Mouse (Mus musculus) T-helper 17 cell (primary cell): ENCODE measurements around the gene Pcx.

Experiments used
- in situ Hi-C, 2 experiments: fragments of 300-600 bp; cut with MboI, MseI; formaldehyde crosslinking; loops; 1 replicate in 1 of 2; 2 replicates in 1 of 2; pipeline ENCODE4 v1.15.1; 2025; ENCODE audit warnings: high pct_unique_total_duplicates in 2 of 2

The Pcx gene

DNA sequence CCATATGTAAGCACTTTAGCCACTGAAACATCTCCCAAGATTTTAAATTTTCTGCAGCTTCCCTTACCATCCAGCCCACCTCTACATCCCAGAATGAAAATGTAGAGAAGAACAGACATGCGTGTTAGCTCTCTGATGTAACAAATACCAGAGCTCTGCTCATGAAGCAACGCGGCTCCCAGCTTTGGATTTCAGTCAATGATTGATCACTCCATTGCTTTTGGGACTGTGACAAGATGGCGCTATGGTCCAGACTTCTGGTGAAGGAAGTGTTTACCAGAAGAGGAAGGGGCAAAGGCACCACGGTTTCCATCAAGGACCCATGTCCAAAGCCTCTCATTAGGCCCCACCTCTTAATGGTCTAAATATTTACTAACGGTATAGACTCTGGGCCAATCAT is 35.6 kb downstream of the Pcx start:
- in situ Hi-C loops = no loop called here

DNA sequence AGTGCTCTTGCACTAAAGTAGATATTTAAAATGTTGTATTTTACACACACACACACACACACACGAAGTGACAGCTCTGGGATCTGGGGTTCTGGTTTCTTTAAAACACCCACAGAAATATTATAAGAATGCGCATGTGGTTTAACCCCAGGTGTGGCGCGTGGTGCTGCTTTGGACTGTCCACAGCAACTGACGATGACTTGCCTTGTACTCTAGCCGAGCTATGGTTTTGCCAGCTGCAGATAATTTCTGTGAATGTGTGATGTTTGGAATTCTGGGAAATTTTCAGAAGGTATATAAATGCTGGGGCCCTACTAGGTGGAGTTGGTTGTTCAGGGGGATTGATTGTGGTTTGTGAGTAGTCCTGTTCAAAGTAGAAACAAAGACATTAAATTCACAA is 37.5 kb downstream of the Pcx start:
- in situ Hi-C loops = no loop called here

DNA sequence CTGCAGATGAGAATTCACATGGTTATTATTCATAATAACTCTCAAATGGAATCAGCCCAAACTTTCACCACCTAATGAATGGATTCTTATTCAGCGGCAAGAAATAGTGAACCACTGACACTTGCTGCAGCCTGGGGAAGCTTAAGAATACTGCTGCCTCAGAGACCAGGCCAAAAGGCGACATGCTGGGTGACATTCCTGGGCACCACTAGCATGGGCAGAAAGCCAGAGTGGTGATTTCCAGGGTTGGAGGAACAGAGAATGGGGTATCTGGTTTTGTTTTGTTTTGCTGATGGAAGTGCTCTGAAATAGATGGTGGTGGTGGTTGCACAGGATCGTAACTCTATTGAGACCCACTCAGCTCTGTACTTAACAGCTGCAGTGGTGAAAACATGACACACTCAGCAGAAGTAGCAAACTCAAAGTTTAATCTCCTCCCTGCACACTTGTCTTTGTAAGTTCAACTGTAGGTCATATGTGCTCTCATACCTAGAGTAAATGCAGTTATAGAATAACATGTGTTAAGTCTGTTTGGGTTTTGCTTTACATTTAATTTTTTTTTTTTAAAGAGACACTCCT is 38.1 kb downstream of the Pcx start:
- in situ Hi-C loops = no loop called here

DNA sequence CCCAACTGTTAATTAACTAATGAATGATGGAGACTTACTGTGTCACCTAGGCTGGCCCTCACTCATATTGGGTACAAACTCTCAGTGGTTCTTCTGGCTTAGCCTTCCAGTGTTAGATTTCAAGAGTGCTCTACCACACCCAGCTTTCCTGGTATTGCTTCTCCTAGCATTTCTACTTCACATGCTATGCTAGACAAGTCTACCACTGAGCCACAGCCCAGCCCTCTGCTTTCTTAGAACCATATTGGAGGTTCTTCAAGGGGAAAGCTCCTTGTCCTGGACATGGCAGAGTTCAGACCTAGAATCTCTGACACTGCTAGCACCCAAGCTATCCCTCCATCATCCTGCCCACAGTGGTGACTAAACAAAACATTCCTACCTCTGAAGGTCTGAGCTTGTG is 44.0 kb downstream of the Pcx start:
- in situ Hi-C loops = no loop called here

DNA sequence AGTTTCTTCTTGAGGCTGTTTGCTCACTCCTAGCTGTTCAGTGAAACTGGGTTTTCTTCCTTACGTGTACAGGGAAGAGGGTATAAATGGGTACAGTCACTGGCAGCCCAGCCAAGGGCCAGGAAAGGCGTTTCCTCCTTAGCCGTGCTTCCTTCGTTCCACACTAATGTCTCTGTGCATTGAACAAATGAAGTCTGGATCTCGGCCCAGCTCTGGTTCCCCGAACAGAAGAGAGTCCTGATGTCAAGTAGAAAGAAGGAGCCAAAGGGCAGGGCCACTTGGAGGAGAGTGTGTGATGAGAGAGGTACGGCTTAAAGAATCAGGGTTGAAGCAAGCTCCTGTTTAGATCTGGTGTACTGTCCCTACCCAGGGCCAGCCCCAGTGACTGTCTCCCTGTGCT is 44.8 kb downstream of the Pcx start:
- in situ Hi-C loops = no loop called here

DNA sequence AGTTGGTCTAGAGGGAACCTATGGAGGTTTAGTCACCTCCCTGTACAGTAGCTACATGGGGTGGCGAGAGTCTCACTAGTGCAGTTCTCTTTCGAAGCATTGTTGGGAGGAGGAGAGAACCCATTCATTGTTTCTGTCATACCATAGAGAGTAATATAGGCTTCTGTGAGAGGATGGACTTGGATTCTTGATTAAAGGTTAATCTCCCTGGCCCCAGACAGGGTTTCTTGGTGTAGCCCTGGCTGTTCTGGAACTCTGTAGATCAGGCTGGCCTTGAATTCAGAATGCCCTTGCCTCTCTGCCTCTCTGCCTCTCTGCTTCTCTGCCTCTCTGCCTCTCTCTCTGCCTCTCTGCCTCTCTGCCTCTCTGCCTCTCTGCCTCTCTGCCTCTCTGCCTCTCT is 46.5 kb downstream of the Pcx start:
- in situ Hi-C loops = no loop called here

DNA sequence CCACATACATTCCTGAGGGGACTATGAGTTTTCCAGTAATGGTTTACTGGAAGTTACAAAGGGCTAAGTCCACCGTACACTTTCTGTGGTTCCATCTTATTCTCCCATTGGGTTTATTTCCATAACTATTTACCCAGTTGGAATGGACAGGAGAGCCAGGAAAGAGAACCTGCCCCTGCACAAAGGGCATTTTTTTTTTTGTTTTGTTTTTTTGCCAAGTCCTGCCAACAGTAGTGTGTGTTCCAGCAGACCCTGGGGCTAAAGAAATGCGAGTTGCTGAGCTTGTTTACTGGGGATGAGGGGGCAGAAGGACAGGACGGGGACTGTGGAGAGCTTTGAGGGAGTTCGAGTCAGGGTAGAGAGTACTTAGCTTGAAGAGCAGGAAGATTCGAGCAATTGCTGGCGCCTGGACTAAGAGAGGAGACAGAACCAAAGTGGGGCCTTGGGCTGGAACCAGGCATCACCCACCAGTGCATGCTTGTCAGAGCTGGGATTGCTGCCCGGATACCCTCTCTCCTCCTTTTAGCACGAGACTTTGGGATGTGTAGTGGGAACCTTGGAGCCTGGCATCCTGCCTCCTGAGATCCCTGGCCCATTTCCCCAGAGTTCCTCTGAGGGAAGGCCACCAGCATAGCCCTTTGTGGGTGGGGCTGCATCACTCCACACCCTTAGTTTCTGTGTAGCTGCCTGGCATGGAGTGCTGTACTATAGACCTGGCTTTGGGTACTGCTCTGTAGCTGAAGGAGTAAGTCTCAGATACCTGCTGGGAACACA is 47.7 kb downstream of the Pcx start:
- in situ Hi-C loops = no loop called here

DNA sequence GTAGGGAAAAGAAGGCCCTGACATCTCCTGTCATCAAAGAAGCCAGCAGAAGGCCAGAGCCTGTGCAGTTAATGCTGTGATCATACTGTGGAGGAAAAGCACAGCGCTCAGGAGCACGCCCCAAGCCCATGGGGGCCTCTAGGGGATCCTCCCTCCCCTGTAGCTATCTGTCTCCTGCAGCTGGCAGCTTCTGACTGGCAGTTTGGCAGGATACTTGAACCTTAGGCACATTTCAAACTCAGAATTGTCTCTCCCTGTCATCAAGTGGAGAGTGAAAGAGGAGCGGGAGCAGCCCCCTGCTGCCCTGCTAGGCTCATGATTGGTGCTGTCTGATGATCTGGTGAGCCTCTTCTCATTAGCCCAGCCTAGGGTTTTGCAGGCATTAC is 48.3 kb downstream of the Pcx start:
- in situ Hi-C loops = no loop called here

DNA sequence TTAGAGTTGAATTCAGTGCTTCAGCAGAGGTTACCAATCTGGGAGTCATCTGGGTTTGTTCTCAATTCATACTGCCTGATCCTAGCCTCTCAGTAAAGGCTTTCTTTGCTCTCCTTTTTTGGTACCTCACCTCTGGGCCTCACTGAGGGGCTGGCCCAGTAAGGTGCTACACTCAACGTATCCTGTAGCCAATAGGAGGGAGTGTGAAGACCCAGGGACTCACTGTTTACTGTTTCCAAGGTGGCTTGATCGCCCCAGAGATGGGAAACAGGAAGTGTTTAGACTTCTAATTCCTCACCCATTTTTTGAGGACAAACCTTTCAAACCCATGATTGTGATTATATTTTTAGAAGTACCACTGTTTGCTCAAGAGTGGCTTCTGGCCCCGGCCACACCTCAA is 48.7 kb downstream of the Pcx start:
- in situ Hi-C loops = no loop called here

DNA sequence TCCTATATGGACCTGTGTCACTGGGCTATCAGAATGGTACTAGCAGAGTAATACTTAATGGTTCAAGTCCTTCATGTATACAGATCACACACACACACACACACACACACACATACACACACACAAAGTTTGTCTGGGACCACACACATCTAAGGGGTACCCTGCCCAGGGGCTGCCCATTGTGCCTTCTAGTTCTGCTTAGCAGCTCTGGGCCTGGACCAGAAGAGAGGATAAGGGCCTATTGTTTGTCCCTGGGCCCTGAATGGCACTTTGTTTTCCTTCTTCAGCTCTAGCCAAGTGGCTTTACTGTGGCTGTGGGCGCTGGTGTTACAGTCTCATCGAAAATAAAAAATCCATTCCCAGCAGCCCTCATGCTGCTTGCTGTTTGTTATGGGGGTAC is 49.3 kb downstream of the Pcx start:
- in situ Hi-C loops = no loop called here

DNA sequence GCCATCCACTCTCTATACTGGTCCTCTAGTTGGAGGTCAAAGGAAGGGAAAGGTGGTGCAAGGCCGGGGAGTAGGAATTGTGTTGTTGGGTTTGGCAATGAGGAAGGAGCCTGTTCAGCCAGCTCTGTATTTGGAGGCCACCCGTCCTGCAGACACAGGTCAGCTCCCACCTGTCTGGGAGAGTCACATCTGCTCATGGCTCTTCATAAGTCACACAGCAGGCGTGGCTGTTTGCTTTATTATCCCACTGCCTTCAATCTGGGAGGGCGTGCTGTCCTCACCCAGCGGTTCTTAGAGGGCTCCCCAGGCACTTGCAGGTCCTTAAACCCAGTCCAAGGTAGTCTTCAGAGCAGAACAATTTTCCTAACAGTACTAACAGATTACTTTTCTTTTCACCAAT is 49.9 kb downstream of the Pcx start:
- in situ Hi-C loops = no loop called here

DNA sequence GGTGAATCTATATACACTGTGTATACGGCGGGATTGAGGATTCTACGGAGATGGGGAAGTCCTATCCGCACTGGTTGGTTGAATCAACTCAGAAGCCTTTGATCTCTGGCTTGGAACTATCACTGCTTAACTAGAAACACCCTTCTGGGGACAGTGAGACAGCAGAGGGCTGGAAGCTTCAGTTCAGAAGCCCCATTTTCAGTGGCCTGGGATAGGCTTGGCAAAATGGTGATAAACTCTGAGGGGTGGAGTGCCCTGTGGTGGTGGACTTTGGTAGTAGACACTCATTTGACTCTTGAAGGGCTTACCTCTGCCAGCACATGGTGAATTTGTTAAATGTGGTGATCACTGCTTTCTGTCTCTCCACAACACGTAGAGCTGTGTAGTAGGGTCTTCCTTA is 55.4 kb downstream of the Pcx start:
- in situ Hi-C loops = no loop called here

DNA sequence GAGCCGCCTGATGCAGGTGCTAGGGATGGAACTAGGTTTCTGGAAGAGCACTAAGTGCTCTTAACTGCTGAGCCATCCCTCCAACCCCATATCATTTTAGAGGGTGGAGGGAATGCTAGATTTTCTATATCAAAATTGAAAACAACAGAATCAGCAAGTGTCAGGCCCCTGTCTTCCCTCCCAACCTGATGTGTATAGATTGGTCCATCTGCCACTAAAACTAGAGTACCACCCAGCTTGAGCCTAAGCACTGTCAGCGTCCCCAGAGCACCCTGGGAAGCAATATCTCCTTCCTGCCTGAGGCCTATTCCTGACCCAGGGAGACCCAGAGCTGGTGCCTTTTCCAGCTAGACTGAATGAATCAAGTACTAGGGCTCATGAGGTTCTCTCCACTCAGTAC is 56.6 kb downstream of the Pcx start:
- in situ Hi-C loops = no loop called here

DNA sequence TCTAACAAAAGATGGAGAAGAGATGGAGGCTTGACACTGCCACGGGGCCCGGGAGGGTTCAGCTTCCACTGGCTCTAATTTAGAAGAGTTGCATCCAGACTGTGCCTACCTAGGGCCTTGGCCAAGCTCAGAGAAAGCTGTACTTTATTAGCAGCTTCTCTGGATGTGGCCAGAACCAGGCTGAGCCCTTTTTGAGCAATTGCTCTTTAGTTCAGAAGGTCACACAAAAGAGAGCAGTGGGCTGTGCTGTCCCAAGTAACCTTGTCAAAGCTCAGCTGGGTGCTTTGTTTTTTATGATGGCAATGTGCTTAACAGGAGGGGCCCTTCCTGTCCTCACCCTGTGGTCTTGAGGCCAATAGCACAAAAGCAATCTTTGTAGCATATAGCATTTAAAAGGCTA is 57.4 kb downstream of the Pcx start:
- in situ Hi-C loops = no loop called here

DNA sequence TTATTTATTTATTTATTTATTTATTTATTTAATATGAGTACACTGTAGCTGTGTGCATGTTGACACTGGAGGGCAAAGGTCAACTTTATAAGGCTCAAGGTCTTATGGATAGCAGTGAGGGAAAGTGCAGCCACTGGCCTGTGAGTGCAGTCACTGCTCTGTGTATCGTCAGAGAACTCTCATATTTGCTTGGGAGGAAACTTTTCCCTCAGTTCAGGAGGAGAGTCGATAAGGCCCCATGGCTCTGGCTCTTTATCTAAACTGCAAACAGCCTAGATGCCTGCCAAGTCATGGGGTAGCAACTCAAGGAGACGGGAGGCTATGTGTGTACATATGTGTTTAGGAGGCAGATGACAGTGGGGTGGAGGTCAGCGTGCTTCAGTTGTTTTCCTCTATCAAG is 58.6 kb downstream of the Pcx start:
- in situ Hi-C loops = no loop called here

DNA sequence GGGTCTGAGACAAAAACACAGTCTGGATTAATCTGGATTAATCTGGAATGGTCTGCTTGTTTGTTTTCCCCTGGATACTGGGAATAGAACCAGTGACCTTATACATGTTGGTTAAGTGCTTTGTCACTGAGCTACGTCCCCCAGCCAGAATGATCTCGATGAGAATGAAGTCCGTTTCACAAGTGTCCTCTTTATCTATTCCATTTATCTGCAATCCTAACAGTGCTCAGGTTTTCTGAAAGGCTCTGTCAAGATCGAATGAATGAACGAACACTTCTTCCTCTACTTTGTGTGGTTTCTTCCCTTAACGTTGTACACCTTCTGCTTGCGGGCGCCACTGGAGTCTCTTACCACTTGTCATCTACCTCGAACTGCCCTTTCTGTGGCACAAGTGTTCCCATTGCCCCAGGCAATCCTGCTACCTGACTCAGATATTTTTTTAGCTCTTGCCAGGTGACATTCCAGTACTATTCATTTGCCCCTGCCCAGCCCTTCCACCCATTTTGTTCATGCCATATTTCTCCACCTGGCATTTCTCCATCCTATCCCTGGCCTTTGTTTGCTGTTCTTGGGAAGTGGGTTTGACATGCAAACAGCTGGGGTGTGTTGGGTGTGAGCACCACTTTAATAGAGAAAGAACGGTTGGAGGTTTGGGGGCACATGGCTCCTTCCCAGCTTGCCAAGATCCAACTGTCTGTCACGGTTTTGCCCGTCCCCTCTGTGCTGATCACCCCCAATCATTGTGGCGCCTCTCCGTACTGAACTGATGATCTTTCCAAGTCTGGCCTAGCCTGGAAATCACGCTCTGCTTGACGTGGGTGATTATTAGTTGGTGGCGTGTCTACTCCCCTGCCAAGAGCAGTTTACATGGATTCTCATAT is 59.3 kb downstream of the Pcx start:
- in situ Hi-C loops = loop anchor here in 1 of 2 experiments (5.0 kb wide), 1 partner anchor 77 kb away; no protein-coding TSS in a partner anchor

DNA sequence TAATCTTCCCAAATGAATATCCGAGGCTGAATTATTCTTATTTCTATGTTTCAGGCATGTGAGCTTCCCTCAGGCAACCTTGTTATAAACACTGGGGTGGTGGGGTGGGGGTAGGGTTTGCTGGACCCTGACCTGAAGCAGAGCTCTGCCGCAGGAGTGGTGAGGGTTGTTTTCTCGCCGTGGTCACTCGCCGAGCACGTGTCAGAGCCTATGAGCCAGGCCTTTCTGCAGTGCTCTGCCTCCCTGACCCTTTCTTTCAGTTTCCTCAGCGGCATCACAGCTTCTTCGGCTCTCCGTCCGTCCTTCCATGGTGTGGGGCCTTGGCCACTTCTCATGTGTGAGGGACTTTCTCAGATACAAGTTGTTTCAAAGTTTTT is 60.0 kb downstream of the Pcx start:
- in situ Hi-C loops = loop anchor here in 1 of 2 experiments (5.0 kb wide), 1 partner anchor 78 kb away; no protein-coding TSS in a partner anchor

DNA sequence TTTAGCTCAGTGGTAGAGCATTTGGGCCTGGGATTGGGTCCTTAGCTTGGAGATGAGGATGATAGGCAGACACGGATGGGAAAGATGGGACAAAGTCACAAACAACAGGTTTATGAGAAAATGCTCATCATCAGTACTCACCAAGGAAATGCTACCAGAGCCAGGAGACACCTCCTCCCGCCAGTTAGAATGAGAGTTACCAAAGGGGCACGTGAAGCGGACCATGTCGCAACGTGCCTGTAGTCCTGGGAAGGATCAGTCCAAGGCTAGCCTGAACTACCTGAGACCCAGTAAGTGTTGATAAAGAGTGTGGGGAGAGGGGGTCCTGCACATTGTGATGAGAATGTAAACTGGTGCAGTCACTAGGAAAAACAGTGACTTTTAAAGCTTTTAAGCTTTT is 60.5 kb downstream of the Pcx start:
- in situ Hi-C loops = loop anchor here in 1 of 2 experiments (5.0 kb wide), 1 partner anchor 79 kb away; no protein-coding TSS in a partner anchor

DNA sequence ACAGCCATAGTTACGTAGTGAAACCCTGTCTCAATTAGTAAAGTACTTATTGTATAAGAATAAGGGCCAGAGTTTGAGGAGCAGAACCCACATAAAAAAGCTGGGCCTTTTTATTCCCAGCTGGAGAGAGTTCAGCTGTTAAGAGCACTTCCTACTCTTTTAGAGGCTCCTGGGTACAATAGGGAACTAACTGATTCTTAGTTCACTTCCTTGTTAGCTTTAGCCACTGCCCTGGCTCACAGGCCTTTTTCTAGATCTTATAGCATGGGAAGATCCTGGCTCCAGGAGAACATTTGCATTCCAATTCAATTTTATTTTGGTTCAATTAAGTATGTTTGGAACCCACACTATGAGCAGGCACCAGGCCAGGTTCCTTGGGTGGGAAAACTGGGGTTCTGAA is 61.4 kb downstream of the Pcx start:
- in situ Hi-C loops = loop anchor here in 1 of 2 experiments (5.0 kb wide), 1 partner anchor 79 kb away; no protein-coding TSS in a partner anchor

DNA sequence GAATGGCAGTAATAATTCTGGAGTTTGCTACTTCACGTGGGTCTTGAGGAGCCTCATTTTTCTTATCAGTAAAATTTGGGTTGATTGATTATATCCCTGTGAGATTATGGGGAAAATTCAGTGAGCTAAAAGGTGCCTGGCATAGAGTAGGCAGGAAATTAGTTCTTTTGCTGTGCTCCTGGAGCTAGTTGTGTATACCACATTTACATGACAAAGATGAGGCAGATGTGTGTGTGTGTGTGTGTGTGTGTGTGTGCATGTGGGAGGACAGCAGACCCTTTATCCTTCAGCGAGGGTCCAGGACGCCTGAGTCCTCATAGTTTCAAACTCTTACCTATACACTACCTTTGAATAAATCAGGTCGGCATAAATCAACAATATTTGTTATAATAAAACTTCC is 61.8 kb downstream of the Pcx start:
- in situ Hi-C loops = loop anchor here in 1 of 2 experiments (5.0 kb wide), 1 partner anchor 80 kb away; no protein-coding TSS in a partner anchor

DNA sequence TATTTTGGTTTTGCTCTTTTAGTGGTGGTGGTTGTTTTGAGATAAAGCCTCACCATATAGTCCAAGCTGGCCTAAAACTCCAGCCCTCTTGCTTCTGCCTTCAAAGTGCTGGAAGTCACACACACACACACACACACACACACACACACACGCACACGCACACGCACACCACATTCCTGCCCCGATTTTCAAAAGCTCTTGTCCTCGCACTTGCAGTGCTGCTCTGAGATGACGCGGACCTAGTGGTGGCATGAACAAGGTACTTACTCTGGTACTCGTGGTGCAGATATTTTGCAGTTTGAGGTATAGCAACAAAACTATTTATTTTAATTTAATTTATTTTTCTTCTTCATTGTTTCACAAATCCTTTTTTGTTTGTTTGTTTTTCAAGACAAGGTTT is 62.2 kb downstream of the Pcx start:
- in situ Hi-C loops = loop anchor here in 1 of 2 experiments (5.0 kb wide), 1 partner anchor 80 kb away; no protein-coding TSS in a partner anchor

DNA sequence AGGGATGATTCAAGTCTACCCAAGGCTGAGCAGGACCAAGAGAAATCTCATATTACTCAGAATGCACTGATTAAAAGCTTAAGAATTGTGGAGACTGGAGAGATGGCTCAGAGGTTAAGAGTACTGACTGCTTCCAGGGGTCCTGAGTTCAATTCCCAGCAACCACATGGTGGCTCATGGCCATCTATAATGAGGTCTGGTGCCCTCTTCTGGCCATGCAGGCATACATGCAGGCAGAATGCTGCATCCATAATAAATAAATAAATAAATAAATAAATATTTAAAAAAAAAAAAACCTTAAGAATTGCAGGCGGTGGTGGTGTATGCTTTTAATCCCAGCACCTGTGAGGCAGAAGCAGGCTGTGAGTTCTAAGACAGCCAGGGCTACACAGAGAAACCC is 63.0 kb downstream of the Pcx start:
- in situ Hi-C loops = loop anchor here in 1 of 2 experiments (5.0 kb wide), 1 partner anchor 81 kb away; no protein-coding TSS in a partner anchor
